Mouse (Mus musculus) lung, adult 2 months (tissue): ENCODE results near the gene Atg9b. TPM values are rescaled to one million over a fixed set of nuclear protein-coding genes. Genes with fewer than 3 reads are reported as not detected.

Experiments
- DNase-seq: peaks from one replicate; pipeline ENCODE4 v3.0.0; 2022
- H3K4me1 ChIP-seq: fragments of 200-500 bp; 2 replicates; pipeline ENCODE4 v1.6.1; 2011; ENCODE audit warnings: low read length; ENCODE audit not compliant: control insufficient read depth, insufficient read depth
- H3K4me3 ChIP-seq: fragments of 200-500 bp; replicated peaks from 2 replicates; pipeline ENCODE3; 2011; ENCODE audit warnings: low read depth, mild to moderate bottlenecking, control low read depth, low read length; ENCODE audit errors: extremely low read depth
- CTCF ChIP-seq: fragments of 200-500 bp; IDR thresholded peaks from 2 replicates; pipeline ENCODE4 v1.5.1; 2011; ENCODE audit warnings: mild to moderate bottlenecking, low read length, control low read depth; ENCODE audit not compliant: insufficient read depth
- POLR2A ChIP-seq: fragments of 200-500 bp; IDR thresholded peaks from 2 replicates; pipeline ENCODE4 v1.6.1; 2011; ENCODE audit warnings: low read depth, mild to moderate bottlenecking, control low read depth, low read length, borderline replicate concordance; ENCODE audit errors: extremely low read depth
- WGBS: fragments of 180-500 bp; shearing (Covaris S2); methylation state at CpG from one replicate; pipeline ENCODE4 v1.1.7; 2018; 5-methylcytosine and 5-hydroxymethylcytosine counted together
- polyA plus RNA-seq: library from polyadenylated mRNA; depleted of rRNA; stranded (reverse); fragments of >200 nt; gene quantifications from 2 replicates; pipeline ENCODE4 v1.2.3, GENCODE M21; 2012

Gene Atg9b
- polyA plus RNA-seq, 1 experiment = 9.7 TPM

- no peak for DNase-seq
- WGBS = 75% methylated on average over 5 of the region's 5 CpGs
- no peak overlapping the region for H3K4me3 ChIP-seq
- no peak for TF ChIP-seq POLR2A
- no peak for TF ChIP-seq CTCF
- no peaks in the 10 kb centered on the region for H3K4me1 ChIP-seq
Measured at GRCm38 (mm10) chr5:24373807-24374206, 18.1 kb downstream of the Atg9b start.

DNA sequence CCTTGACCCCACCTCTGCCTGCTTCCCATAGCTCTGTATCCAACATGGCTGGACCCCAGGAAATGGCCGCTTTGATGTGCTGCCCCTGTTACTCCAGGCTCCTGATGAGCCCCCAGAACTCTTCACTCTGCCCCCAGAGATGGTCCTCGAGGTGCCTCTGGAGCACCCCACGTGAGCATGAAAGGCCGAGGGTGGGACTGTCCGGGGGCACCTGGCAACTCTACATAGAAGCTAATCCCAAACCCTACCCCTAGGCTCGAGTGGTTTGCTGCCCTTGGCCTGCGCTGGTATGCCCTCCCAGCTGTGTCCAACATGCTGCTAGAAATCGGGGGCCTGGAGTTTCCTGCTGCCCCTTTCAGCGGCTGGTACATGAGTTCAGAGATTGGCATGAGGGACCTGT is 22.2 kb downstream of the Atg9b start:
- 88% methylated on average over 9 of the region's 9 CpGs for WGBS
- no peak for DNase-seq
- TF ChIP-seq CTCF (no peak), POLR2A (no peak)
- Histone ChIP-seq H3K4me3 (no peak overlapping the region), H3K4me1 (no peaks in the 10 kb centered on the region)

GRCm38 (mm10) chr5:24366426-24366825 is 25.5 kb downstream of the Atg9b start:
- H3K4me3 ChIP-seq = no peak overlapping the region
- TF ChIP-seq POLR2A (no peak), CTCF (no peak)
- WGBS = 77% methylated on average over 9 of the region's 9 CpGs
- no peaks in the 10 kb centered on the region for H3K4me1 ChIP-seq
- DNase-seq = no peak

- peak overlapping the region; percentile 4 for H3K4me3 ChIP-seq
- no peak for DNase-seq
- H3K4me1 ChIP-seq = no peaks in the 10 kb centered on the region
- TF ChIP-seq CTCF = no peak
- TF ChIP-seq POLR2A = no peak
- 27% methylated on average over 5 of the region's 5 CpGs for WGBS
Measured at GRCm38 (mm10) chr5:24365528-24365927, 26.4 kb downstream of the Atg9b start.

DNA sequence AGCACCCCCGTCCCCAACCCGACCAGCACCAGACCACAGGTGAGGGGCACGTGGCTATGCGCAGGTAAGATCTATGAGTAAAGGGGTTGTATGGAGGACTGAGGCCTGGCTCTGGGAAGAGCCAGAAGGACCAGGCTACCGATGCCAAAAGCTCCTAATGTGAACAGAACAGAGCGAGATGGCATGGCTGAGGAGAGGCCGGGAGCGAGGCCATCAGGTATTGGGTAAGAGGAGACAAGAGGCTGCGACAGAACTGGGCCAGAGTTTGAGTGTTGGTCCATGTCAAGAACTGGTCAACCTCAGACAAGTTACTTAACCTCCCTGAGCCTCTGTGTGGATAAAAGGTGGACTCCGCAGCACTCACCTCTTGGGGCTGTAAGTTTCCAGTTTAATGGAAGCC is 27.0 kb downstream of the Atg9b start:
- TF ChIP-seq CTCF (no peak), POLR2A (no peak)
- no peak for DNase-seq
- Histone ChIP-seq H3K4me3 (peak overlapping the region; percentile 50), H3K4me1 (no peaks in the 10 kb centered on the region)
- 58% methylated on average over 10 of the region's 10 CpGs for WGBS

GRCm38 (mm10) chr5:24364508-24364907 is 27.4 kb downstream of the Atg9b start, which contains the start of gene Nos3:
TSS of gene Nos3 (plus strand) at chr5:24364810.
- DNase-seq = no peak
- H3K4me1 ChIP-seq = no peaks in the 10 kb centered on the region
- TF ChIP-seq CTCF (no peak), POLR2A (peak; percentile 50; the same call in 1 of the 2 replicates)
- peak within 1 kb of the TSS; percentile 50 for H3K4me3 ChIP-seq
- 48% methylated on average over 12 of the region's 12 CpGs for WGBS

GRCm38 (mm10) chr5:24364061-24364460 is 27.9 kb downstream of the Atg9b start:
- no peak for TF ChIP-seq CTCF
- TF ChIP-seq POLR2A = no peak
- DNase-seq = no peak
- 65% methylated on average over 3 of the region's 3 CpGs for WGBS
- no peaks in the 10 kb centered on the region for H3K4me1 ChIP-seq
- no peak overlapping the region for H3K4me3 ChIP-seq

DNA sequence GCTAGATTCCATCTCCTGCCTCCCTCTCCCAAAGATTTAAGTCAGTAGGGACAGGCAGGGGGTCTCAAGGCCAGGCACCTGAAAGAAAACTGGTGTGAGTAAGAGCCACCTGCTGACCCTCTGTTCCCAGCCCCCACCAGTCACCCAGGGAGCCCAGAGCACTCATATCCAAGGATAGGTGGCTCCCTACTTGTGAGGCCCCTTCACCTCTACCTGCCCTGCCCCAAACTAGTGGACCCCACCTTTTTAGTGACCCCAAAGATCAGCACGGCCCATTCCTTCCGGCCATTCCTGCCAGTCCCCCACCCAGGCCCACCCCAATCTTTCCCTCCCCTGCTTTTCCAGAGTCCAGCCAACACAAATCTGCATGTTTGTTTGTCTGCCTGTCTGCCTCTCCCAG is 28.5 kb downstream of the Atg9b start:
- H3K4me1 ChIP-seq = no peaks in the 10 kb centered on the region
- no peak for DNase-seq
- TF ChIP-seq POLR2A (no peak), CTCF (no peak)
- no peak overlapping the region for H3K4me3 ChIP-seq
- WGBS = 71% methylated on average over 2 of the region's 2 CpGs

DNA sequence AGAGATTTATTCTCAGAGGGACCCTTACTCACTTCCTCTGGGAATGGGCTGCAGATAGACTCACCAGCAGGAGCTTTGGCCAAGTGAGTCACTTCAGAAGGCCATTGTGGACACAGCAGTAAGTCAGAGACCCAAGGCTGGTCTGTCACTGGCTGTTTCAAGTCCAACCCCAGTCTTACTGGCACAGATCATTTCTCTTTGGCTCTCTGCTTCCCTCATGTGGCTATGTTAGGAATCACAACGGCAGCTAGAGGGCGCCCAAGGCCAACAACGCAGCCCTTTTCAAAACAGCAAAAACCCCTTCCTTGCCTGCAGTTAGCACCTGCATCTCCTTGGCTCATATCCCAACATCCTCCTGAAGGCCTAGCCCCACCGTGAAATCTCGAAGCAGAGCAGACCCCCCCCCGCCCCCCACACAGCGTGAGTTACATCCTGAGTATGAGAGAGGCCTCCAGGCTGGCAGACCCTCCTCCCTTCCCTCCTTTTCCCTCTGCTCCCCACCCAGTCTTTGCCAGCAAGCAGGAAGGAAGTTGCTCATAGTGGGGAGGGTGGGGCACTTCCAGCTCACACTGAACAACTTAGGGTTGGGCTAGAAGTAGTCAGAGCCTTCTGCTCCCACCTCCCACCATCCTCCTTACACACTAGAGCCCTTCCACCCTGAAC is 31.0 kb downstream of the Atg9b start:
- TF ChIP-seq POLR2A = no peak
- peak; percentile 91 for TF ChIP-seq CTCF
- no peak overlapping the region for H3K4me3 ChIP-seq
- under 1% methylated on average over 7 of the region's 7 CpGs for WGBS
- H3K4me1 ChIP-seq = no peaks in the 10 kb centered on the region
- peak; percentile 79 for DNase-seq

GRCm38 (mm10) chr5:24357461-24357860 is 34.5 kb downstream of the Atg9b start:
- TF ChIP-seq CTCF (peak; percentile 45; the same call in 1 of the 2 replicates), POLR2A (no peak)
- H3K4me1 ChIP-seq = no peaks in the 10 kb centered on the region
- 8% methylated on average over 7 of the region's 7 CpGs for WGBS
- no peak overlapping the region for H3K4me3 ChIP-seq
- peak; percentile 55 for DNase-seq
